Mouse (Mus musculus) embryo, embryonic 10.5 days (tissue): Measurements from ENCODE around the gene Tifab.
"Not testable (repeated sequence)": the region's sequence is repeated elsewhere in the genome, so short reads cannot be mapped to it uniquely, and the experiment has no call there.

Source experiments
- DNase-seq: peaks from one replicate; pipeline ENCODE4 v3.0.0-alpha.2; 2015; ENCODE audit warnings: low spot score

Tifab gene

DNA sequence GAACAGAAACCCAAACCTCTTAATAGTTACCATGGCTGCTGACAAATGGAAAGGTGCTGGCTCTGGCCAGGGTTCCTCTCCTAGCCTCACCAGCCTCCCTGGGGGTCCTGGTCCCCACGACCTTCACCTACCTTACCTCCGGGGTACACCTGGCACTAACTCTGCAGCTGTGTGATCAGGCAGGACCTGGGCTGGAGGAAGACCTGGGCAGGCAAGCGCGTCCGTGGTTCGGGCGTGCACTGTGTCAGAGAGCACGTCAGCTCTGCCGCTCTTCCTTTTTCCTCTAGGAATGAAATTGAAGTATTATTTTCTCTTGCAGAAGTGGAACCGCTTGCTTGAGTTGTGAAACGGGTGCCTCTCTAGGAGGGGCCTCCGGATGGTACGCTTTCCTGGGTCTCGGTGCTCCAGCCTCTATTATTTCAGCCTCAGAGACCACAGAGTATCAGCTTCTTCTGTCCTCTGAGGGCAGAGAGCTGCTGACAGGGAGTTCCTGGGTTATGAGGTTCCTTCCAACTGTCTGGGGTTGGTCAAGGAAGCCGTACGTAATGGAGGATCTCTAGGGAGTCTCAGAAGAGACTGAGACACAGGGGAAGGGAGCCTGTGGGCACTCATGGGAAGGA is at the start of gene Tifab:
Gene Tifab (minus strand): TSS at position 470 of the 620 bp plus-strand sequence.
- DNase-seq: no peak

DNA sequence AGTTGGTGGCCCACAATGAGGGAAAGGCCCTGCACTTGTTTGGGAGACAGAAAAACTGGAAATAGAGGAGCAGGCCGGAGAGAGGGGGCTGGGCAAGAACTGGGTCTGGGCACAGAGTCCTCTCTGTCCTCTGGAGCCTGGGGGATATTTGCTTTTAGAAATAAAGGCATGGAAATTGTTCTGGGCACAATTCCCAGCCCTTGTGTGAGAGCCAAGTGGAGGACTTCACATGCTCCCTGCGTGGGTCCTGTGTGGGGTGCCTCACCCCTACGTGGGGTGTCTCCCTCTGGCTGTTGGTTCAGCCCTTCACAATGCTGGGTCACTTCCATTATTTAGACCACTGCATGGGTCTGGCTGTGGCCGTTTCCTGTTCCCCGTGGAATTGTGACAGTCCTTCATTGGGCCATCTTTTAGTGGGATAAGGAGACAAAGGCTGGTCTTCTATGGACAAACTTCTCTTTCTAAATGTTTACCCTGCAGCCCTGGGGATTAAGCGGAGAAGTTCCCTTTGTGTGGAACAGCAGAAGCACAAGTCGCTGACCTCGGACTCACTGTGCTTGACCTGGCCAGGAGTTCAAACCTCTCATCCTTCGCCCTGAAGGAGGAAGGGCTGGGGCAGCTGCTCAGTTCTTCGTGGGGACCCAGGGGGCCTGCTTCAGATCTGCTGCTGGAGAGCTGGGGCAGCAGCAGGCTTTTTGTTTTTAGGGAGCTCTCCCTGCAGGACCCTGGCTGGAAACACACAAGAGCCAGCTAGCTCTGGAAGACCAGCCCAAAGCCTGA is 47.7 kb upstream of the Tifab start:
- DNase-seq: peak; percentile 30

- DNase-seq: peak; percentile 55
These were observed 44.9 kb upstream of the Tifab start for GRCm38 (mm10) chr13:56223625-56224024.

GRCm38 (mm10) chr13:56222849-56223246 is 44.2 kb upstream of the Tifab start:
- peak; percentile 41 for DNase-seq

GRCm38 (mm10) chr13:56221995-56222848 is 43.5 kb upstream of the Tifab start:
- peak; percentile 77 for DNase-seq

- DNase-seq: peak; percentile 84
These were observed 42.6 kb upstream of the Tifab start for GRCm38 (mm10) chr13:56221129-56221910.

GRCm38 (mm10) chr13:56219254-56219653 is 40.6 kb upstream of the Tifab start:
- no peak for DNase-seq

DNA sequence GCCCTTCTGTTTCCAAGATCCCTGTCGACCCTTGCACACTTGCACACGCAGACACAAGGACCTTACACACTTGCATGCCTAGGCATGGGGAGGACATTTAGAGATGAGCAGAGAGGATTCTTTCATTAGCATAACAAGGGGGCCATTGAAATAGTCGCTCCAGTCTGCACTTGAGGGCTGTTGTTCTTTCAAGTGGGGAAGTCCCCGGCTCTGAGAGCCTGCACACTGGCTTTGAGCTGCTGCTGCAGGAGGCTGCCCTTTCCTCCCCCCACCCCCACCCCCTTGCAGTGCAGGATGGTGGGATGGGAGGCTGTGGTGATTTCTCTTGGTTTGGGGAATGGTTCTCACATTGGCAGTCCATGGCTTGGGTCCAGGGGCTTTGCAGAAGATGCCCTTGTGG is 37.4 kb upstream of the Tifab start:
- DNase-seq: peak; percentile 60

GRCm38 (mm10) chr13:56214633-56215032 is 35.9 kb upstream of the Tifab start:
- DNase-seq: no peak

- no peak for DNase-seq
These were observed 30.4 kb upstream of the Tifab start for GRCm38 (mm10) chr13:56209067-56209411.

DNA sequence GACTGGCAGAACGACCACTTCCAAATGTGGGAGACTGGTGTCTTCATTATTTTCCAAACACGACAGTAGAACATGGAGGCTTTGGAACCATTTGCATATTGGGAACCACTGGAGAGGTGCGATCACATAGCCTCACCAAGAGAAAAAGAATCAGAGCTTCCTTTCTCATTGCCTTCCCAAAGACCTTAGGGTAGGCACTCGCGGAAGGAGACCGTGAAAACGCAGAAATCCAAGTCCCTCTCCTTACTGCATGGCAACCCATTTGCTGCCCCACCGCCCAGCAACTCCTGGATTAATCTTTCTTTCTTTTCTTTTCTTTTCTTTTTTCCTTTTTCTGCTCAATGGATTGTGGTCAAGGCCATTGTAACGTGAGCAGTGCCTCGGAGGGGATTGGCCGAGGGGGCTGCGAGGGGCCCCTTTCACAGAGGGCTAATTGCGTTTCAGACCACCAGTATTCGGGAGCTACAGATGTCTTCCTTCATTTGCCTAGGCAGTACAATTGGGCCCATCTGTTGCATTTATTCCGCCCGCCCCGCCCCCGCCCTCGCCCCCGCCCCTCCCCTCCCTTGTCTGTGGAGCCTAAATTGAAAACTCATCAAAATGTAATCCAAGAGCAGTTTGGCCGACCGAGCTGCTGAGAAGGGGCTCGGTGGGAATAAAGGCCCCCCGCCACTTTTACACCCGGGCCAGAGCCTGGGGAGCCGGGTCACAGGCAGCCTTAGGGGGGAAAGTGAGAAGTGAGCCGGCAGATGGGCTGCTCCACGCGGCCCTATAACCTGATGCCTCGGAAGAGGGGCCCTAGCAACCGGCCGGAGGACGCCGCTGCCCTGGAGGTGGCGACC is 29.8 kb upstream of the Tifab start:
- DNase-seq: peak; percentile 79

GRCm38 (mm10) chr13:56199506-56199905 is 20.8 kb upstream of the Tifab start:
- no peak for DNase-seq

DNA sequence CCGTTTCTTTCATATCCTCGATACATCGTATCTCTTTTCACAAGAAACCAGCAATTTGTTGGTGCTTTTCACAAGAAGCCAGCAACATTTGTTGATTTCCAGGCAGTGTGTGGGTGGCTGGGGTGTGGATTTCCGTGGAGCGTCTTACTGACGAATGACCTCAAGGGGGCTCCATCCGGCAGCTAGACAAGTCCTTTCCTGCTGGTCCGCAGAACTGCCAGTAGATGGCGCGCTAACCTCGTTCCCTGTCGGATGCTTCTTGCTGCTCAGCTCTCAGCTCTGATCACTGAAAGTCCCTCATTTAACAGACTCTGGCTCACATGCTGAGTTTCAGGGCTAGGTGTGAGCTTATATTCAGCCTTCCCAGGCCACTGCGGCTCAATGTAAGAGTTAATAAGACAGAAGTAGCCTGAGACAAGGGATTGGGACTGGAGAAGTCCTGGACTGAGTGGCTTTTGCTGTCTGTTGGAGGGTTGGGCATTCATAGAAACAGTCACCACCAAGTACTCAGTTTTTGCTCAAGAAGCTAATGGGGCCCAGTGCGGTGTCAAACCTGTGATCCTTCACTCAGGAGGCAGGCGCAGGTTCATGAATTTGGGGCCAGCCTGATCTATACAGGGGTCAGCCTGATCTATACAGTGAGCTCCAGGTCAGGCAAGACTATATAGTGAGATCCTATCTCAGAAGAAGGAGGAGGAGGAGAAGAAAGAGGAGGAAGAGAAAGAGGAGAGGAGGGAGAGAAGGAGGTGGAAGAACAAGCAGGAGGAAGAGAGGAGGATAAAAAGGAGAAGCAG is 19.0 kb upstream of the Tifab start:
- DNase-seq: peak; percentile 99

GRCm38 (mm10) chr13:56197031-56197430 is 18.3 kb upstream of the Tifab start:
- no peak for DNase-seq

- DNase-seq: not testable (repeated sequence)
These were observed 17.1 kb upstream of the Tifab start for GRCm38 (mm10) chr13:56195824-56196223.

GRCm38 (mm10) chr13:56194181-56194580 is 15.5 kb upstream of the Tifab start:
- not testable (repeated sequence) for DNase-seq

DNA sequence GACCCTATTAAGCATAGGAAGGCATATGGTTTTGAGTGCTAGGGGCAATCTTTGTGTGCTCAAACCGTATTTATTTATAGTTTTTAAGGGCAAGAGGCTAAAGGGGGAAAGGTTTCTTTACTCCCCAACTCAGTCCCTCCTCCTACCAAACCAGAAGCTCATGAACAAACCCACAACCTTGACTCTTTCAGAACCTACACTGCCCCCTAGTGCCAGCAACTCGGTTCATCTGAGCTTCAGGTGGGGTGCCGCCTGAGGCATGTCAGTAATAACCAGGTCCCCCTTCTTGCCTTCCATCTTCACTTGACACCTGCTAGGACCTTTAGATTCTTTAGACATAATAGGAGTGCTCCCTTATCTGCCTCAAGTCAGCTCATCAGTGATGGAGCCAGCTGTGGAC is 12.5 kb upstream of the Tifab start:
- no peak for DNase-seq

DNA sequence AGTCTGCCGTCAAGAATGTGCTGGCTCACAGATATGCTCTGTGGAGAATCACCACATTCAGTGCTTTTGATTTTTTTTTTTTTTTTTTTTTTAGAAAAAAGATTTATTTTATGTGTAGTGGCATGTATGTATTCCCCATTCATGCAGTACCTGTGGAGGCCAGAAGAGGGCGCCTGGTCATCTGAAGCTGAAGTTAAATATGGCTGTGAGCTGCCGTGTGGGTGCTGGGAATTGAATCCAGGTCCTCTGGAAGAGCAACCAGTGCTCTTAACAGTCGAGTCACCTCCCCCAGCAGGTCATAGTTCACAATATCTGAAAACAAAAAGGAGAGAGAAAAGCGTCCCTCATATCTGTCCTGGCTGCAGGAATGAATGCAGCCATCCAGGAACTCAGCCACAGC is 11.0 kb upstream of the Tifab start:
- no peak for DNase-seq

DNA sequence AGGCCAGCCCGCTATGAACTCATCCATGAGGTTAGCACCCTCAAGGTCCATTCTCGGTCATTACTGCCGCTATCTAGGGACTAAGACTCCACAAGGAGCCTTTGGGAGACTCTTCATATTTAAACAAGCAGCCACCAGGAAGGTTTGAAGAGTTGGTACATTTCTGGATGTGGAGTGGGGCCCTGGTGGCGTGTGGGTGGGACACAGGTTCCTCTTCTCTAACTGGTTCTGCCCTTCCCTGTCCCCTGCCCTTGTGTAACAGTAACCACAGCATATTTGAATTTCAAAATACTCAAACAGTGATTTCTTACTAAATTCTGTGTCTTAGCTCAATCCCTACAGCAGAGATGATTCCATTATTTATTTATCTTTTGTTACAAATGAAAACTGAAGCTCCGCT is 5.0 kb upstream of the Tifab start:
- no peak for DNase-seq

GRCm38 (mm10) chr13:56181424-56181823 is 2.7 kb upstream of the Tifab start:
- DNase-seq: no peak
